Mouse (Mus musculus): Measurements from ENCODE around the gene Lrrc8b. TPM values are rescaled to one million over a fixed set of nuclear protein-coding genes. Genes with fewer than 3 reads are reported as not detected.

The Lrrc8b gene
- total RNA-seq, 2 experiments from 2014 or later: 95.6 to 97.1 TPM

DNA sequence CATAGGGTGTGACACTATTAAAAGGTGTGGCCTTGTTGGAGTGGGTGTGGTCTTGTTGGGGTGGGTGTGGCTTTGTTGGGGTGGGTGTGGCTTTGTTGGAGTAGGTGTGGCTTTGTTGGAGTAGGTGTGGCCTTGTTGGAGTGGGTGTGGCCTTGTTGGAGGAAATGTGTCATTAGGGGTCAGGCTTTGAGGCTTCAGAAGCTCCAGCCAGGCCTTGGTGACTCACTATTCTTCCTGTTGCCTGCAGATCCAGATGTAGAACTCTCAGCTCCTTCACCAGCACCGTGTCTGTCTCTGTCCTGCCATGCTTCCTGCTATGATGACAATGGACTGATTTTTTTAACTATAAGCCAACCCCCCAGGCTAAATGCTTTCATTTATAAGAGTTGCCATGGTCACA is 83.8 kb downstream of the Lrrc8b start:
- intact Hi-C loops (cut with DNase I): no loop called here
- no peak for DNase-seq (ENCODE audit: low spot score in 2 of 2)

DNA sequence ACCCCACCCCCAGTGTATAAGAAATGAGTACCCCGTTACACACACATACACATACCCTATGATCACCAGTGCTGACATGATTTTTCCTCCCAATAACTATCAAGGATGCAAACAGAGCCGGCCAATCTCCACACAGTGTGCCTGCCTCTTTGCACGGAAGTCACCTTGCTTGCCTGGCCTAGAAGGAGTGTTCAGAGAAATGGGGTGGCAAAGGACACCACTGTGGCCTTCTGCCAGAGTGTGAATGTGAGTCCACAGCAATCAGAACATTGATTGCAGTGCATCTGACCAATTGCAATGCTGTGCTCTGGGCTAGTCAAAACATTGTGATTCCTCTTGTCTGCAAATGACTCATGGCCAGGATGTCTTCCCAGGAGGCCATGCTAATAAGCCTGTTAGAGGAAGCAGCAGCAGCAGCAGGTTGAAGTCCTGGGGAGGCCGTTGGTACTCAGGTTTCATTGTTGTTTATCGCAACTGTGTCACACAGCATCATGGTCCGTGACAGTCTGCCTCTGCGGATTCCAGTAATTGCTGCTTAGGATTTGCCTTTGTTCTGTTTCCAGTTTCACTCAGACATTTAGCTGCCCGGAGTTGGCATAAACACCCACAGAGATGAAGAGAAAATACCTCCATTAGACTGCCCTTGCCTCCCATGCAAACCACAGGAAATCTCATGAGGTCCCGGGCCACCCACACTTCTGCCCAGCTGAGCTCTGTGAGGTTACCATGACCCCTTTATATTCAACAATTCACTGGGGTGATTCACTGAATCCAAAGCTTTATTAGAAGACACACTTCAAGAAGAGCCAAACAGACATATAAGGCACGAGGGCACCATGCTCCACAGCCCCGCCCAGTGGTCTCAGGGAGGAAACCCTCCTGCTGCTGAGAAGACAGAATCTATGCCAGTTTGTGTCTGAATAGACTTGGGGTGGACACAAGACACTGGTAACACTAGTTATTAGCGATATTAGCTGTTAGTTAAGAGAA is 84.9 kb downstream of the Lrrc8b start:
- no peak for DNase-seq (ENCODE audit: low spot score in 2 of 2)
- intact Hi-C loops (cut with DNase I): no loop called here

DNA sequence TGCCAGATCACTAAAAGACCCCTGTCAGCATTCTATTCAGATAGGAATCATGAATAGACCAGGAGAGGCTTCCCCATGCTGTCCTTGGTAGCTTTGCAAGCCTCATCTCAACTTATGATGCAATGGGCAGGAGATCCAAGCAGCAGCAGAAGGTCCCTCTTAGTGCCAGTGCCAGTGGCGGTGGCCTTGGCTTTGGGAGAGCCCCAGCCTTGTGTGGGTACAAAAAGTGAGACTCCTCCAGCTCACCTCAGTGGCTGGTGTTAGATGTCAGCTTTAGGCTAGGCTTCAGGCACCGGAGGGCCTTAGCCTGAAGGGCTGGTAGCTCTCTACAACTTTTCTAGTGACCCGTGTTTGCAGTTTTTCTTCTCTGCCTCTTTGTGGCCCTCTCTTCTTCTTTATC is 85.6 kb downstream of the Lrrc8b start:
- no peak for DNase-seq (ENCODE audit: low spot score in 2 of 2)

DNA sequence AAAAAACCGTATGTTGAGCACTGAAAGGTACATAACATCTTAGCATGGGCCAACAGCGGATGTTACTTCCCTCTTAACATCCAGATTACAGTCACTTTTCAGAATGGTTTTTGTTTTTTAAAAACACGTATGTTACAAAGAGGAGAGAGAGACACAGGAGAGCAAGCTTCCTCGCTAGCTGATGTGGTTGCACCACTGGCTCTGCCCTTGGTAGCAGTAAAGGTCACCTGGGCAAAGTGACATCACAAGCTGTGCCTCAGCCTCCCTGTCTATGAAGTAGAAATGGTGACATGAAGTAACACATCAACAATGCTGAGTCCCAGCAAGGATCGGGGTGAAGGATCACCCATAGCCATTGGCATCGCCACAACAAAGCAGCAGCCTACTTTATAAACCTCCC is 93.2 kb downstream of the Lrrc8b start:
- no peak for DNase-seq (ENCODE audit: low spot score in 2 of 2)
- intact Hi-C loops (cut with DNase I): loop anchor here (5.0 kb wide), 1 partner anchor 358 kb away; no protein-coding TSS in a partner anchor

More for the DNA sequence above, 85.6 kb downstream of the Lrrc8b start:
- intact Hi-C loops (cut with DNase I): no loop called here

DNA sequence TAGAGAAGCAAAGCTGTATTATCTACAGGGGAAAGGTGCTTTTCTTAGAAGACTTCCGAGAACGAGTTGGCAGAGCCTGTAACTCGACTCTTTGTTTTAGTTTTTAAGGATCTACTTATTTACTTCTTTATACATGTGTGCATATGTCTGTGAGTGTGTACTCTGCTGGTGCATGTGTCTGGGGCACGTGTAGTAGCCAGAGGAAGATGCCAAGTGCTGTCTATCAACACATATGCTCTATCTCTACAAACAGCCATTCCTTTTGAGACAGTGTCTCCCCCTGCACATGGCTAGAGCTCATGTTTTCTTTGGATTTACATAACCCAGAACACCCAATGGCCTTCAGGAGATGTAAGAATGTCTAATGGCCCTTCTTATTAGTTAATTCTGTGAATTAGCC is 96.7 kb downstream of the Lrrc8b start:
- intact Hi-C loops (cut with DNase I): no loop called here
- DNase-seq (ENCODE audit: low spot score in 2 of 2): no peak

DNA sequence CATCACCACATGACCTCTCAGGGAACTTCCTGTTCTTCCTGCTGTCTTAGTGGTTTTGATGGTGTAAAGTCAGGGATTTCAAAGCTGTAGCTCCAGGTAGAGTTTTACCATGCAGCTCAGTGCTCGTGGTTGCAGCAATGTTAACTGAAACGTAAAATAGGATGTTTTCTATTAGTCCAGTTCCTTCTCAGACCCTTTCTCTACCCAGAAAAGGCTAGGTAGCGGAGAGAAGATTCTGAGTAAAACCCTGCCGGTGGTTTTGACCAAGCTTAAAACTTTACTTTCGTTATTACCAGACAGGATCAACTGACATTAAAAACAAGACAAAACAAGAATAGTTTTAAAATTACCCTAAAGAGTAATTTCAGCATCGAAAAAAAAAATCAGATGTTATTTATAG is 100.0 kb downstream of the Lrrc8b start:
- intact Hi-C loops (cut with DNase I): no loop called here
- DNase-seq (ENCODE audit: low spot score in 2 of 2): no peak

DNA sequence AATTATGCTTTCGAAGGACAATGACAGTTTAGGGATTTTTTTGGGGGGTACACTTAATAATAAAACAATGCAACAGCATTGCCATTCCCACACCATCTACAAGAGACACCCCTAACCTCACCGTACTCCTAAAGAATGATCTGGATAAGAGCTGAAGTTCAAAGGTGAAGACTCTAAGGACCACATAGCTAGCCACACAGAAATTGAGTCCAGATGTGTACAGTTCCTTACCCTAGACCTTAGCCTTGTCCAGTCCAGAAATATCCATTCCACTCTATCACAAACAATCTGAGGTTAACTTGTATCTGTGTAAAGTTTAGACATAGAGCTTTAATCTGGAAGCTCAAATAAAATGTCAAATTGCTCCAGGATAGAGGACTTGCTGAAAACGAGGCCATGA is 100.7 kb downstream of the Lrrc8b start:
- no peak for DNase-seq (ENCODE audit: low spot score in 2 of 2)
- intact Hi-C loops (cut with DNase I): no loop called here

DNA sequence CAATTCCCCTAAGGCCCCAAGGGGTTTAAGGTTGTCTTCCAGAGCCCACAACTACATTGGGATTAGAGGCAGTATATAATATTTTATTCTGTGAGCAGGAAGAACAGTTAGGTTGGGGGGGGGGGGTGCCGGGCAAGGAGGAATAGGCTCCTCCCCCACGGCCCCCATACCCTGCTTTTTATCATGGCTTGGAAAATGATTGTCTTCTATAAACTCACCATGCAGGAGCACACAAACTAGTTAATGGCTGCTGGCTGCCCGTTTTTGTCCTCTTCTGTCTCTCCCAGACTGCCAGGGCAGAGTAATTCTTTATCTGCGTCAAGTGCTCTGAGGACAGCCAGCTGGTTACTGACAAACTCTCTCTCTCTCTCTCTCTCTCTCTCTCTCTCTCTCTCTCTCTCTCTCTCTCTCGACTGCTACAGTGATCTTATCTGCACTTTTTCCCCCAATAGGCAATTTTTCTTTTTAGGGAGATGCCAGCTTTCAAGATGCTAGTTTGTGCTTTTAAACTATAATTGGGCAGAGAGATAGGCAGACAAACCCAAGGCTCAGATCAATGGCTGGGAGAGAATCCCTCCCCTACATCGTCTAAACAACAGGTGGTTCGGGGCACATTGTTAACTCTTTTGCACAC is 102.5 kb downstream of the Lrrc8b start:
- intact Hi-C loops (cut with DNase I): no loop called here
- no peak for DNase-seq (ENCODE audit: low spot score in 2 of 2)

DNA sequence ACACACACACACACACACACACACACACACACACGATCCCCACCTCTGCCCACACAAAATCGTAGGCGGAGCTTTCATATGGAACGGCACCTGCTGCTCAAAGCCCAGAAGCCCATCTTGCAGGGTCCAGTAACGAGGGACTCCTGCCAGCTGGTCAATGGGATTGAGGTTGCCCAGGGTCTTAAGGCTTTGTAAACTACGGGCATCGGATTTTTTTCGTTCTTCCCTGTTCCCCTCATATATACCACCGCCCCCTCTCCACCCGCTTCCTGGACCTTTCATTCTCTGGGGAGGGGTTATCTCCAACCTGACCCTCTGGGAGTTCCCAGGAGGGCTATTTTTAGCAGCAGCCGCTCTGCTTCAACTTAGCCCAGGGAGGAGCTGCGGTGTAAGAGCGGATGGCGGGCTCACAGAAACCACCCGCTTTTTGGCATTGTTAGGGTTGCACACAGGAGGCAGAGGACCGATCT is 103.1 kb downstream of the Lrrc8b start:
- intact Hi-C loops (cut with DNase I): loop anchor here (1.0 kb wide), 1 partner anchor 136 kb away; no protein-coding TSS in a partner anchor

DNA sequence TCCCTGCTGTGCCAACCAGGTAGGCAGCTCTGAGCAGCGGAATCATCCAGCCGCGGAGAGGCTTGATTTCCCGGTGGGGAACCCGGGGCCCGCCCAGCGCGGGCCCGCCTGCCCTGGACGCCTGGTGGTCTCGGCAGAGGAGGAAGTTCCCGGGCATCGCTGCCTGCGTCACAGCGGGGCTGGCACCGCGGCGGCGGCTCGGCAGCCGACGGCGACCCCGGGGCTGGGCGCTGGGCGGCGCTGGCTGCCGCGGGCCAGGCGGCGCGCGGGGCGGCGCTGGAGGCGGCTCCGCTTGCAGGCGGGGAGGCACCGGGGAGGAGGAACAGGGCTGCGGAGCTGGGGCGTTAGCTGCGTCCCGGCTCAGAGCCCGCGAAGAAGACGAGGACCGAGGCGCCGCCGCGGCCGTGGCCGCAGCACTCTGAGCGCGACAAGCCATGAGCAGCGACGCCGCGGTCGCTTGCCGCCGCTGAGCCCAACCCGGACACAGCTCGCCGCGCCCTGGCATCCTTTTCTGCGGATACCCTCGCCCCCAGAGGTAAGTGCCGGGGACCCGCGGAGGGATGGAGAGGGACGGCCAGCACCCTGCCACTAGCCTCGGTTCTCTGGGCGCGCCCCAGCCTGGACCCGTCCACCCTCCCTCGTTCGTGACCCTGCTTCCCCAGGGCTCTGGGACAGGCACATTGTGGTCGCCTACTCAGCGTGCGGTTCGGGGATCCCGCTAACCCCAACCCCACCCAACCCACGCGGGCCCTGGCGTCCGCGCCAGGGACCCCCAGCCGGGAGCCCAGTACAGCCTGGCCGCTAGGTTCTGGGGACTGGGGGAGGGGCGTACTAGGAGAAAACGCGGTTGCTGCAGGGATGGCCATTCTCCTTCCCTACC is 103.8 kb downstream of the Lrrc8b start, which contains the start of gene Lrrc8c:
TSS of gene Lrrc8c (plus strand) at position 293 of the 880 bp plus-strand sequence.
- DNase-seq (ENCODE audit: low spot score in 2 of 2): peak; percentile 89
- intact Hi-C loops (cut with DNase I): loop anchor here (1.0 kb wide), 1 partner anchor 135 kb away; no protein-coding TSS in a partner anchor

More for the DNA sequence above, 103.1 kb downstream of the Lrrc8b start:
- peak; percentile 37 to 43 for DNase-seq (ENCODE audit: low spot score in 2 of 2)

DNA sequence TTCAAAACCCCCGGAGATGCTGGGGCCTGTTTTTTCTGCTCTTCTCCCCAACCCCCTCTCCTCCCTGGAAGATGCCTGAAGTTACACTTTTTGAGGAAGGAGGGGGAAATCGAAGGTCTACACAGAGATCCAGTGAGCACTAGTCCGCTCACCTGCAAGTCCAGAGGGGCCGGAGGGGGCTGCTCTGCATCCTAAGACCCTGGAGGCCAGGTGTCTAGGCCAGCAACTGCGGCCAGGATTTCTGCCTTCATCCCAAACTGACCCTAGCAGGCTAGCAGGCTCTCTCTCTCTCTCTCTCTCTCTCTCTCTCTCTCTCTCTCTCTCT is 104.4 kb downstream of the Lrrc8b start:
- no peak for DNase-seq (ENCODE audit: low spot score in 2 of 2)
- intact Hi-C loops (cut with DNase I): loop anchor here (1.0 kb wide), 1 partner anchor 134 kb away; no protein-coding TSS in a partner anchor

DNA sequence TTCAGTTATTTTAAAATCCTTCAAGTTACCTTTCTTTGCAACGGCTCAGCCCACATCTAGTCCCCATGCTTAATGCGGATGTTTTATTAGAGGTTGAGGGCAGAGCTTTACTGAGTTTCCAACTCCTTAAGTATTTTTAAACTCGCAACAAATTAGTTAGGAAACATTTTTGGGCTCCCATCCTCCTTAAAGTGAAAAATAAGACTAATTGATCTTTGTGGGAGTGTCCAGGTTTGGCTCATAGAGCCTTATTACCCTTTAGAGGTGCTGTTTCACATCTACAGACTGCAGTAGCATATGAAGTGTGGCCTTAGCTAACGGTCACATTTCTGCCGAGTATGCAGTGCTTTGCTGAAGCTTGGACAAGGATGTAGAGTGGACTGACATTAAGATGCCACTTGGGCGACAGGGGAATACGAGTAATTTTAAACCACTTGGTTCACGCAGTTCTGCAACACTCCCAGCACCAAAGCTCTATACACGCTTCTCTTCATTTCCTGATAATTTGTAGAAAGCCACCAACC is 104.9 kb downstream of the Lrrc8b start:
- intact Hi-C loops (cut with DNase I): no loop called here
- no peak for DNase-seq (ENCODE audit: low spot score in 2 of 2)

DNA sequence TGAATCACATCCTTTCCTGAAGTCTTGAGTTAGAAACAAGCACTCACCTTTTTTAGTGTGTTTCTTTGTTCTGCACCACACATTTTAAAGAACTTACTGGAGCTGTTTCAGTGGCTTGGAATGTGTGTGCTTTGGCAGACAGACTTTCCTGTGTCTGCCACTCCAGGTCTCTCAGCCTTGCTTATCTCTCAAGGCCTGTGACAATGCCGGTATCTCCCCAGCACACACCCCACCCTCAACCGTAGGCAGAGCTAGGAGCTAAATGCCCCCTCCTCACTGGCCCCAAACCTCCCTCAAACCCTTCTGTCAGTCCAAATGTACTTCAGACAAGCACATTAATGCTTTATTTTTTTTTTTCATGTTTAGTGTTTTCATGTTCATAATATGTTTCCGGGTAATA is 107.9 kb downstream of the Lrrc8b start:
- intact Hi-C loops (cut with DNase I): no loop called here
- no peak for DNase-seq (ENCODE audit: low spot score in 2 of 2)

DNA sequence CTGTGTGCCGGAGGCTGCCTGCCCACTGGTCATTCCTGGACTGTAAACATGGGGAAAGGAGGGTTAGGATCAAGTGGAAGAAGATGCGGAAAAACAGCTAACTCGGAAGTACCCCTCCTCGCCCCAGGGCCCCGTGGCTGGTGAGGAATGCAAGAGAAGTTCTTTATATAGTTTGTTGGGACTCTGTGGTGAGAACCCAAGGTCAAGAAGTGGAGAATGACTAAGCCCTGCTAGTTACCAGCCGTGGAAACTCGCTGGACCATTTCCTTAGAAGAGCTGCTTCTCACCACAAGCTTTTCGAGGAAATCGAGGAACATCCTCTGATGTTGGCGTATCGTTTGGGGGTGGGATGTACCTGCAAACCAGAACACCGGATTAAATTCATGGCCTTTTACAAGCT is 109.4 kb downstream of the Lrrc8b start:
- DNase-seq (ENCODE audit: low spot score in 2 of 2): no peak
- intact Hi-C loops (cut with DNase I): no loop called here

DNA sequence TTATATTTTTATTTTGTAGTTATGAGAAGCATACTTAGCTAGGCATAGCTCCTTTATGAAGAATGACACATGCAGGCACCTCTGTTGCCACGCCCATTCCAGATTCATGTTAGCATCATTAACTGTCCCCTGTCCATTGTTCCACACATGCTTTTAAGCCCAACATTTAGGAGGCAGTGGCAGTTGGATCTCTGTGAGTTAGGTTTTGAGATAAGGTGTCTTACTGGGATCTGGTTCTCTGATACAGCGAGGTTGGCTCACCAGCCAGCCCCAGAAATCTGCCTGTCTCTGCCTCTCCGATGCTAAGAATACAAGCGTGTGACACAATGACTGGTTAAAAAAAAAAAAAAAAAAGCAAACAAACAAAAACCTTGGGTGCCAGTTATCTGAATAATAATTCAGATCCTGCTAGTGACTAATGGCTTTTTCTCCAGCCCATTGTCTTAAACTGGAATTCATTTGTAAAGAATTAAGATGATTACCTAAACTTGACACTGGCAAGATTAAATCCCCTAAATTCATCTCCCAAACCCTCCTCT is 110.6 kb downstream of the Lrrc8b start:
- intact Hi-C loops (cut with DNase I): no loop called here
- DNase-seq (ENCODE audit: low spot score in 2 of 2): no peak

DNA sequence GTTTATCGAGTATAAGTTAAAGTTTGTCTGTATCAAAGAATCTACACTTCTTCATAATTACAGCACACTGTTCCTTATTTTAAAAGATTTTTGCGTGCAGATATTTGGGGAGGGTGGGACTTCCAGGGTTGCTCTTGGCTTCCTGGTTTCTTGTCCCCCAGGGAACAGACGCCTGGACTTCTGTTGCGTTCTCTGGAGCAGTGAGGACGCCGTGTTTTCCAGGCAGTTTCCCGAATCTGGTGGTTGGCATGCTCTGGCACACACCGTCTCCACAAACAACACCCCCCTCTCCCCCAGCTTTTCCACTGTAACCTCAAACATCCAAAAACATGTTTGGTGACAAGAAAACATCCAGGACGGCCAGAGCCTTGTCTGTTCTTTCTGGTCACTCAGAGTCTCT is 111.2 kb downstream of the Lrrc8b start:
- intact Hi-C loops (cut with DNase I): no loop called here
- no peak for DNase-seq (ENCODE audit: low spot score in 2 of 2)

DNA sequence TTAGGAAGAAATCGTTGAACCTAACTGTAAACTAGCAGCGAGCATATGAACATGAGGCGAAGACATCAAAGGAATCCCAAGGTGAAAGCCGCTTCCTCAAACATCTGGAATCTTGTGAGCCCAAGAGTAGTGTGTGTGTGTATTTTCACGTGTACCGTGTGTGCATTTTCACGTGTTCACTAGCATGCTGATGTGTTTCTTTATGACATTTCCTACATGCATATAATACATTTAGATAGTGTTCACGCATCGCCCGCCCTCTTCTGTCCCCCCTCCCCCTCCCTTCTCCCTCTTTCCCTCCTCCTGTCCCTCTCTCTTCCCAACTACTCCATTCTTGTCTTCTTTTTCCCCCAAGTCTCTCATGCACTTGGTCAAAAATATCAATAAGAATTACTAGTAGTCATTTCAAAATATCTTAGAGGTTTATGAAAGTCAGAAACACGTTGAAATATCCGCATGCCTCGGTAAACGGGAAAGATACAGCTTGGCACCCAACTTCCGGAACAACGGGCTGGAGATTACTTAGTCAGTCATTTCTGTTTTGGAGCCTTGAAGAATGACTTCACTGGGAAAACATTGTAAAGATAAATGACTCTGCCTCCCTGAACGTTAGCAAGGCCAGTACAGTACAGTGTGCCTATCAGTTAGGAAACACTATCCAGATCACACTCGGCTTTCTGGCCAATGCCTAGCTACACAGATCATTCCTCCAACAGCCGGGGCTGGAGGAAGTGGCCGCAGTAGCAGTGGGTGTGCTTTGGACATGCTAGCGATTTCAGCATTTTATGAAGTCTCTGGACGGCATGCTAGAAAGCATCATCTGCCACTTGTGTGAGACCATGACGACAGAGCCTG is 112.1 kb downstream of the Lrrc8b start:
- DNase-seq (ENCODE audit: low spot score in 2 of 2): no peak
- intact Hi-C loops (cut with DNase I): no loop called here

DNA sequence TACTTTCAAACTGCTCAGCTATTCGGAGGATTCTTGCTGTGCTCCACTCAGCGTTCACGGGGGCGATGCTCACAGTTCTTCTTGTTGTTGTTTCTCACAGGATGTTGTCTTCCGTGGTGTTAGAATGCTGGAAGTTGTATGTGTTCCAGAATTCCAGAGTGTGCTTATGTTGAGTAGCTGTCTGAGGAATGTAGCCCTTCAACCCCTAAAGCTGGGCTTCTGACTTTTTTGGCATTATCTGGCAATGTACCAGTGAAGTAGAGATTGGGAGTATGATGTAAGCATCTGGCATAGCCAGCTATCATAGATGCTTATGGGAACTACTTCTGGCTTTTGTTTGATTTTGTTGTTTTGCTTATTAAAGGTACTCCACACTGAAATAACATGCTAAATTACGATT is 115.0 kb downstream of the Lrrc8b start:
- intact Hi-C loops (cut with DNase I): no loop called here

More for the DNA sequence above, 115.0 kb downstream of the Lrrc8b start:
- no peak for DNase-seq (ENCODE audit: low spot score in 2 of 2)
